21 mouse cellular contexts compared by ENCODE assay signal in genomic region chr11:98470795-98471194, GRCm38 (mm10). TPM values are rescaled to one million over a fixed set of nuclear protein-coding genes. Genes with fewer than 3 reads are reported as not detected.
DNase-seq lines count a peak whose midpoint lies in the region; ATAC-seq and TF ChIP-seq lines count a peak whose summit lies in the region.
"Had no signal": no experiment of that assay in that cellular context is flagged by ENCODE, and none has a peak within 500 bp of the region (broad histone marks: within the 10 kb centered on the region; RNA-seq: fewer than 3 reads in every experiment).

No protein-coding gene starts in this region.

- dilution Hi-C loops in CH12.LX (cut with MboI; ENCODE audit: extremely low pct_ligation_motif_present, extremely low pct_unique_long_range_greater_than_20kb, low sequenced_read_pairs): no loop called here

- intact Hi-C loops in left cerebral cortex, postnatal 36 days (cut with DNase I): no loop called here

- 76% methylated on average over 6 of the region's 6 CpGs for WGBS in embryonic facial prominence, embryonic 12.5 days
- 81% methylated on average over 6 of the region's 6 CpGs for WGBS in embryonic facial prominence, embryonic 10.5 days
- 65% methylated on average over 6 of the region's 6 CpGs for WGBS in kidney, embryonic 16.5 days
- 76% methylated on average over 6 of the region's 6 CpGs for WGBS in kidney, adult 2 months

- TF ChIP-seq EP300 in CH12.LX (IDR thresholded peaks at IDR 0.05; ENCODE audit: low read length): peak; percentile 100

- TF ChIP-seq CTCF in kidney, adult 2 months (conservative IDR thresholded peaks at IDR 0.05; ENCODE audit: insufficient read depth, insufficient read length, low read depth, low read length): no peak
- TF ChIP-seq CTCF in CH12.LX (conservative IDR thresholded peaks at IDR 0.05 in 1 of 2, IDR thresholded peaks at IDR 0.05 in 1 of 2; ENCODE audit: low read depth in 2 of 2, low read length in 2 of 2): no peak

- no peaks in the 10 kb centered on the region for H3K9me3 ChIP-seq in embryonic facial prominence, embryonic 12.5 days
- H3K9me3 ChIP-seq in embryonic facial prominence, embryonic 10.5 days: no peaks in the 10 kb centered on the region
- H3K9me3 ChIP-seq in kidney, embryonic 16.5 days (ENCODE audit: low read length): no peaks in the 10 kb centered on the region
- H3K9me3 ChIP-seq in CH12.LX (replicated peaks; ENCODE audit: low read length): no peaks in the 10 kb centered on the region
- H3K9me3 ChIP-seq: heart, embryonic 10.5 days; midbrain, embryonic 12.5 days had no signal

- H3K4me2 ChIP-seq in embryonic facial prominence, embryonic 12.5 days (replicated peaks): no peak overlapping the region
- no peak overlapping the region for H3K4me2 ChIP-seq in kidney, embryonic 16.5 days (replicated peaks; ENCODE audit: low read depth, low read length)
- H3K4me2 ChIP-seq in CH12.LX (ENCODE audit: insufficient read depth, low read depth, poor library complexity, severe bottlenecking): peak overlapping the region; percentile 96
- H3K4me2 ChIP-seq: midbrain, embryonic 12.5 days had no signal

- TF ChIP-seq RAD21 in CH12.LX (IDR thresholded peaks at IDR 0.05; ENCODE audit: low read depth, low read length): peak; percentile 17

- in situ Hi-C loops in CH12.LX (cut with MboI; ENCODE audit: low pct_ligation_motif_present, low pct_unique_long_range_greater_than_20kb, low sequenced_read_pairs): no loop called here

- H3K36me3 ChIP-seq in embryonic facial prominence, embryonic 12.5 days: no peaks in the 10 kb centered on the region
- no peaks in the 10 kb centered on the region for H3K36me3 ChIP-seq in embryonic facial prominence, embryonic 10.5 days (replicated peaks)
- H3K36me3 ChIP-seq in kidney, embryonic 16.5 days (ENCODE audit: insufficient read depth, low read length): no peaks in the 10 kb centered on the region
- no peaks in the 10 kb centered on the region for H3K36me3 ChIP-seq in kidney, adult 2 months (ENCODE audit: control insufficient read depth, insufficient read depth, low read length)
- H3K36me3 ChIP-seq in CH12.LX (replicated peaks in 1 of 2; ENCODE audit: control insufficient read depth in 1 of 2, insufficient read depth in 1 of 2, low read length in 1 of 2): peaks cover 59 to 86% of the 10 kb centered on the region in 2 experiments
- H3K36me3 ChIP-seq: heart, embryonic 10.5 days; midbrain, embryonic 12.5 days had no signal

- peaks cover 98% of the 10 kb centered on the region for H3K79me2 ChIP-seq in CH12.LX (replicated peaks; ENCODE audit: control insufficient read depth, extremely low read depth, insufficient read depth, poor library complexity, severe bottlenecking)

- TF ChIP-seq POLR2A in kidney, adult 2 months (IDR thresholded peaks at IDR 0.05; ENCODE audit: low read depth, low read length): no peak
- peak; percentile 70 for TF ChIP-seq POLR2A in CH12.LX (IDR thresholded peaks at IDR 0.05; ENCODE audit: low read depth, low read length)

- H3K27me3 ChIP-seq in embryonic facial prominence, embryonic 12.5 days: no peaks in the 10 kb centered on the region; the same call in 1 of the 2 replicates
- H3K27me3 ChIP-seq in embryonic facial prominence, embryonic 10.5 days (replicated peaks; ENCODE audit: low read depth, poor library complexity, severe bottlenecking): peaks cover 14% of the 10 kb centered on the region; the same call in 1 of the 2 replicates
- no peaks in the 10 kb centered on the region for H3K27me3 ChIP-seq in kidney, embryonic 16.5 days (ENCODE audit: insufficient read depth, low read length)
- H3K27me3 ChIP-seq in kidney, adult 2 months (replicated peaks; ENCODE audit: control insufficient read depth, insufficient read depth, low read length): no peaks in the 10 kb centered on the region
- no peaks in the 10 kb centered on the region for H3K27me3 ChIP-seq in CH12.LX (replicated peaks)
- H3K27me3 ChIP-seq: midbrain, embryonic 12.5 days had no signal

- peaks cover 26% of the 10 kb centered on the region for H3K4me1 ChIP-seq in embryonic facial prominence, embryonic 12.5 days
- peaks cover 37% of the 10 kb centered on the region for H3K4me1 ChIP-seq in embryonic facial prominence, embryonic 10.5 days
- H3K4me1 ChIP-seq in kidney, embryonic 16.5 days (ENCODE audit: insufficient read depth, low read length): no peaks in the 10 kb centered on the region
- no peaks in the 10 kb centered on the region for H3K4me1 ChIP-seq in kidney, adult 2 months (ENCODE audit: control insufficient read depth, insufficient read depth, low read length)
- H3K4me1 ChIP-seq in CH12.LX (ENCODE audit: control insufficient read depth in 1 of 2, insufficient read depth in 2 of 2): peaks cover 40 to 75% of the 10 kb centered on the region in 2 experiments

- H3K4me3 ChIP-seq in embryonic facial prominence, embryonic 12.5 days: no peak overlapping the region
- no peak overlapping the region for H3K4me3 ChIP-seq in embryonic facial prominence, embryonic 10.5 days
- H3K4me3 ChIP-seq in kidney, embryonic 16.5 days (ENCODE audit: low read length): no peak overlapping the region
- H3K4me3 ChIP-seq in kidney, adult 2 months (ENCODE audit: insufficient read depth, low read depth, low read length): no peak overlapping the region
- peak overlapping the region in 2 of 3 experiments; percentile 13 to 34 for H3K4me3 ChIP-seq in CH12.LX (replicated peaks in 1 of 3; ENCODE audit: low read depth in 2 of 3, low read length in 2 of 3, poor library complexity in 1 of 3)
- H3K4me3 ChIP-seq: heart, embryonic 10.5 days; layer of hippocampus, adult 2 months; midbrain, embryonic 12.5 days had no signal

- H3K27ac ChIP-seq in embryonic facial prominence, embryonic 12.5 days: peak overlapping the region; percentile 50
- no peak overlapping the region; the same call in 1 of the 2 replicates for H3K27ac ChIP-seq in embryonic facial prominence, embryonic 10.5 days (replicated peaks)
- peak overlapping the region; percentile 68; the same call in 1 of the 2 replicates for H3K27ac ChIP-seq in kidney, embryonic 16.5 days (ENCODE audit: low read length)
- no peak overlapping the region for H3K27ac ChIP-seq in kidney, adult 2 months (ENCODE audit: insufficient read depth, low read depth, low read length)
- peak overlapping the region; percentile 93 for H3K27ac ChIP-seq in CH12.LX (ENCODE audit: insufficient read depth, low read depth)
- H3K27ac ChIP-seq: heart, embryonic 10.5 days; layer of hippocampus, adult 2 months; macrophage; midbrain, embryonic 12.5 days had no signal

- no peak for DNase-seq in embryonic facial prominence, embryonic 10.5 days (ENCODE audit: low spot score)
- DNase-seq in kidney, adult 2 months: no peak
- peak; percentile 96 for DNase-seq in CH12.LX (ENCODE audit: extremely low read depth)
- no peak for DNase-seq in left cerebral cortex, postnatal 36 days (ENCODE audit: low spot score in 2 of 2)
- no peak for DNase-seq in cerebellum, adult 9-11 months
- DNase-seq: adrenal gland, adult 2 months; cerebellum, adult 18-20 months; cerebellum, postnatal 25 days; forebrain, postnatal 0 days; gastrocnemius, postnatal 36 days; kidney, postnatal 10 days; right cerebral cortex, postnatal 25 days had no signal

- H3K9ac ChIP-seq in embryonic facial prominence, embryonic 12.5 days: no peak overlapping the region
- no peak overlapping the region for H3K9ac ChIP-seq in kidney, embryonic 16.5 days (replicated peaks; ENCODE audit: low read length)
- H3K9ac ChIP-seq in CH12.LX (ENCODE audit: insufficient read depth, low read depth): peak overlapping the region; percentile 82
- H3K9ac ChIP-seq: forebrain, postnatal 0 days; midbrain, embryonic 12.5 days had no signal

- ATAC-seq in embryonic facial prominence, embryonic 12.5 days (ENCODE audit: insufficient number of reproducible peaks, insufficient read depth, low FRiP score, low TSS enrichment): no peak
- no peak for ATAC-seq in kidney, embryonic 16.5 days (ENCODE audit: low FRiP score, low TSS enrichment)
- ATAC-seq in megakaryocyte progenitor cell, adult 5-6 weeks (replicated peaks; ENCODE audit: poor library complexity): peak; percentile 46; the same call in 1 of the 2 replicates
- ATAC-seq: forebrain, postnatal 0 days; intestine, postnatal 0 days; Patski had no signal

RNA-seq across cellular contexts. Expression of gene Grb7, which starts 24.6 kb away (rescaled TPM):
- 7.3 and 7.7 TPM in 2 replicates for polyA plus RNA-seq in embryonic facial prominence, embryonic 12.5 days (2016; fragmentation: Nextera tagmentation; extraction: Ambion mirVana)
- polyA plus RNA-seq in embryonic facial prominence, embryonic 10.5 days (2016; fragmentation: Nextera tagmentation; extraction: Ambion mirVana): 11.9 and 13.3 TPM in 2 replicates
- 86.2 and 87.7 TPM in 2 replicates for polyA plus RNA-seq in kidney, embryonic 16.5 days (2015; fragmentation: Nextera tagmentation; extraction: Ambion mirVana)
- 143 and 160 TPM in 2 replicates for polyA plus RNA-seq in kidney, adult 2 months (2012; rRNA removed)
- 8.0 and 13.3 TPM in 2 replicates for total RNA-seq in CH12.LX (2012; rRNA removed)
- 3.0 and 4.5 TPM in 2 replicates for total RNA-seq in CH12.LX (2014; rRNA removed)
- 9.9 and 11.5 TPM in 2 replicates for polyA plus RNA-seq in CH12.LX (2012; ENCODE audit: insufficient read length, low read depth)
- not detected in 2 replicates for total RNA-seq in megakaryocyte progenitor cell, adult 5-6 weeks (2015)
- total RNA-seq in megakaryocyte progenitor cell, adult 5-6 weeks (2017): not detected in 2 replicates
- total RNA-seq in left cerebral cortex, postnatal 36 days (2021): 1 to 10 TPM; 2.8 to 2.9 TPM
- total RNA-seq: gastrocnemius, postnatal 36 days had no signal

RNA-seq across cellular contexts. Expression of gene Mien1, which starts 32.0 kb away (rescaled TPM):
- polyA plus RNA-seq in embryonic facial prominence, embryonic 12.5 days (2016; fragmentation: Nextera tagmentation; extraction: Ambion mirVana): 78.4 and 85.6 TPM in 2 replicates
- 83.5 and 85.9 TPM in 2 replicates for polyA plus RNA-seq in embryonic facial prominence, embryonic 10.5 days (2016; fragmentation: Nextera tagmentation; extraction: Ambion mirVana)
- 108 and 113 TPM in 2 replicates for polyA plus RNA-seq in kidney, embryonic 16.5 days (2015; fragmentation: Nextera tagmentation; extraction: Ambion mirVana)
- polyA plus RNA-seq in kidney, adult 2 months (2012; rRNA removed): 126 and 179 TPM in 2 replicates
- total RNA-seq in CH12.LX (2012; rRNA removed) (129 and 136 TPM in 2 replicates), CH12.LX (2014; rRNA removed) (80.3 and 84.7 TPM in 2 replicates)
- polyA plus RNA-seq in CH12.LX (2012; ENCODE audit: insufficient read length, low read depth): 94.6 and 109 TPM in 2 replicates
- total RNA-seq in megakaryocyte progenitor cell, adult 5-6 weeks (2015): 42.0 and 43.2 TPM in 2 replicates
- 24.8 and 31.5 TPM in 2 replicates for total RNA-seq in megakaryocyte progenitor cell, adult 5-6 weeks (2017)
- 100 to 1,000 TPM; 100 to 126 TPM for total RNA-seq in left cerebral cortex, postnatal 36 days (2021)

RNA-seq across cellular contexts. Expression of gene Erbb2, which starts 58.5 kb away (rescaled TPM):
- 47.4 and 49.4 TPM in 2 replicates for polyA plus RNA-seq in embryonic facial prominence, embryonic 12.5 days (2016; fragmentation: Nextera tagmentation; extraction: Ambion mirVana)
- 27.5 and 29.5 TPM in 2 replicates for polyA plus RNA-seq in embryonic facial prominence, embryonic 10.5 days (2016; fragmentation: Nextera tagmentation; extraction: Ambion mirVana)
- 54.9 and 57.7 TPM in 2 replicates for polyA plus RNA-seq in kidney, embryonic 16.5 days (2015; fragmentation: Nextera tagmentation; extraction: Ambion mirVana)
- polyA plus RNA-seq in kidney, adult 2 months (2012; rRNA removed): 44.8 and 55.9 TPM in 2 replicates
- total RNA-seq in CH12.LX (2012; rRNA removed) (0.08 and 0.17 TPM in 2 replicates), CH12.LX (2014; rRNA removed) (not detected in 2 replicates)
- 0.06 TPM in 1 of 2 replicates, not detected in the other for polyA plus RNA-seq in CH12.LX (2012; ENCODE audit: insufficient read length, low read depth)
- not detected in 2 replicates for total RNA-seq in megakaryocyte progenitor cell, adult 5-6 weeks (2015)
- total RNA-seq in megakaryocyte progenitor cell, adult 5-6 weeks (2017): not detected in 2 replicates
- 1 to 10 TPM; 1.7 to 2.4 TPM for total RNA-seq in left cerebral cortex, postnatal 36 days (2021)
- polyA plus RNA-seq: macrophage had no signal

Comparison
In these comparisons a context has a peak if more than half of its experiments do, and no peak if none do; other contexts are left out.
1. H3K27ac ChIP-seq: peak in embryonic facial prominence, embryonic 12.5 days (single experiment), kidney, embryonic 16.5 days (single experiment) and CH12.LX (single experiment); none in embryonic facial prominence, embryonic 10.5 days (single experiment) and kidney, adult 2 months (single experiment).
2. H3K4me3 ChIP-seq: peak in CH12.LX (2 of 3); none in embryonic facial prominence, embryonic 12.5 days (single experiment), embryonic facial prominence, embryonic 10.5 days (single experiment), kidney, embryonic 16.5 days (single experiment) and kidney, adult 2 months (single experiment).
3. RNA of gene Erbb2, which starts 58.5 kb away (polyA plus RNA-seq): 54.9 to 57.7 TPM in kidney, embryonic 16.5 days, 47.4 to 49.4 TPM in embryonic facial prominence, embryonic 12.5 days, 44.8 to 55.9 TPM in kidney, adult 2 months and 27.5 to 29.5 TPM in embryonic facial prominence, embryonic 10.5 days; 0.06 TPM in CH12.LX; every median in the first group is over 10 times any median in the second.